Mouse (Mus musculus): ENCODE results near the gene Rbfox2.

DNA sequence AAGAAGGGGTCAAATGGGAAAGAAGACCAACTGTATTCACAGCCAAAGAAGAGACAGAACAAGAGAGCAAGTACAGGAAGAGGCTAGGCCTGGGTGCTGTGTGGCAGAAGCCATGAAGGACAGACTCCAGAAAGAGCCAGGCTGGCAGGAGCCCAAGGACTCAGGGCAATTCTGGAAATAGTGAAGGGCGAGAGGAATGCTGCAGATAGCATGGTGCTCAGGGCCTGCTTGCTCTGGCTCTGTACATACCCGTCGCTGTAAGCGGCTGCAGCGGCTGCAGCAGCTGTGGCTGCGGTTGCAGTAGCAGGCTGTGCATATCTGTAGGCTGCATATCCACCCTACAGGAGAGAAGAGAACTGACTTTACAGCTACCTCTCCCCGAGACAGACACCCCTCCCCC is 221.0 kb downstream of the Rbfox2 start:
- no peak for TF ChIP-seq CTCF (IDR thresholded peaks at IDR 0.05; ENCODE audit: low read depth)
- no peak for TF ChIP-seq EP300 (IDR thresholded peaks at IDR 0.05; ENCODE audit: low read depth)

All from liver, embryonic 14.5 days (tissue).